Mouse (Mus musculus): ENCODE data around the gene Ppfibp2.

- TF ChIP-seq CTCF (conservative IDR thresholded peaks at IDR 0.05; ENCODE audit: insufficient read depth, insufficient read length, low read depth, low read length) (no peak), POLR2A (IDR thresholded peaks at IDR 0.05; ENCODE audit: low read depth, low read length) (no peak)
These were observed 64.3 kb downstream of the Ppfibp2 start for GRCm38 (mm10) chr7:107659186-107659918.
